Mouse (Mus musculus) forebrain, embryonic 12.5 days (tissue): ENCODE measurements around the gene Cpne8. TPM values are rescaled to one million over a fixed set of nuclear protein-coding genes. Genes with fewer than 3 reads are reported as not detected.
"Not testable (repeated sequence)": the region's sequence is repeated elsewhere in the genome, so short reads cannot be mapped to it uniquely, and the experiment has no call there.

Experiments
- ATAC-seq: fragments of 200-750 bp; cut with Nextera tagmentation; 2 replicates; pipeline ENCODE4 v1.8.0; 2017; ENCODE audit warnings: moderate TSS enrichment; ENCODE audit not compliant: low FRiP score
- H3K27ac ChIP-seq: fragments of 300-500 bp; sonication (generic); 2 replicates; pipeline ENCODE4 v1.5.1; 2016; ENCODE audit warnings: mild to moderate bottlenecking
- H3K27me3 ChIP-seq: fragments of 300-500 bp; sonication (generic); 2 replicates; pipeline ENCODE4 v1.6.1; 2016; ENCODE audit warnings: mild to moderate bottlenecking
- H3K36me3 ChIP-seq: fragments of 300-500 bp; sonication (generic); replicated peaks from 2 replicates; pipeline ENCODE4 v1.6.1; 2016; ENCODE audit warnings: mild to moderate bottlenecking
- H3K4me1 ChIP-seq: fragments of 300-500 bp; sonication (generic); 2 replicates; pipeline ENCODE4 v1.6.1; 2016
- H3K4me2 ChIP-seq: fragments of 300-500 bp; sonication (generic); 2 replicates; pipeline ENCODE4 v1.6.1; 2016; ENCODE audit warnings: mild to moderate bottlenecking, moderate library complexity
- H3K4me3 ChIP-seq: fragments of 300-500 bp; sonication (generic); replicated peaks from 2 replicates; pipeline ENCODE4 v1.5.1; 2016; ENCODE audit warnings: mild to moderate bottlenecking
- H3K9ac ChIP-seq: fragments of 300-500 bp; sonication (generic); 2 replicates; pipeline ENCODE4 v1.6.1; 2016; ENCODE audit warnings: mild to moderate bottlenecking
- H3K9me3 ChIP-seq: fragments of 300-500 bp; sonication (generic); 2 replicates; pipeline ENCODE4 v1.6.1; 2016
- WGBS: fragments of 180-500 bp; shearing (Covaris S2); methylation state at CpG from one replicate; pipeline ENCODE4 v1.1.7; 2016; 5-methylcytosine and 5-hydroxymethylcytosine counted together
- polyA plus RNA-seq: library from polyadenylated mRNA; unstranded; fragments of >200 nt; fragmentation: Nextera tagmentation; extraction: Ambion mirVana; gene quantifications from 2 replicates; pipeline ENCODE4 v1.2.1, GENCODE M21; 2016

Gene Cpne8
- polyA plus RNA-seq, 1 experiment from 2014 or later = 4.4 TPM

- no peak overlapping the region for H3K27ac ChIP-seq
- no peak overlapping the region for H3K4me3 ChIP-seq
- no peaks in the 10 kb centered on the region for H3K9me3 ChIP-seq
- no peaks in the 10 kb centered on the region for H3K4me1 ChIP-seq
- H3K9ac ChIP-seq = no peak overlapping the region
- ATAC-seq = no peak
- WGBS = 93% methylated on average over 3 of the region's 3 CpGs
- no peak overlapping the region for H3K4me2 ChIP-seq
- no peaks in the 10 kb centered on the region for H3K36me3 ChIP-seq
- no peaks in the 10 kb centered on the region for H3K27me3 ChIP-seq
Measured at GRCm38 (mm10) chr15:90660723-90661122, 18.5 kb downstream of the Cpne8 start.

- no peak overlapping the region for H3K4me3 ChIP-seq
- H3K4me2 ChIP-seq = no peak overlapping the region
- ATAC-seq = no peak
- no peak overlapping the region for H3K27ac ChIP-seq
- no peak overlapping the region for H3K9ac ChIP-seq
- H3K36me3 ChIP-seq = no peaks in the 10 kb centered on the region
- no peaks in the 10 kb centered on the region for H3K9me3 ChIP-seq
- no peaks in the 10 kb centered on the region for H3K4me1 ChIP-seq
- WGBS = 82% methylated on average over 2 of the region's 2 CpGs
- no peaks in the 10 kb centered on the region for H3K27me3 ChIP-seq
Measured at GRCm38 (mm10) chr15:90658053-90658452, 21.2 kb downstream of the Cpne8 start.

GRCm38 (mm10) chr15:90656521-90656920 is 22.7 kb downstream of the Cpne8 start:
- no peaks in the 10 kb centered on the region for H3K36me3 ChIP-seq
- H3K9ac ChIP-seq = no peak overlapping the region
- H3K4me3 ChIP-seq = no peak overlapping the region
- 90% methylated on average over 8 of the region's 8 CpGs for WGBS
- no peak overlapping the region for H3K27ac ChIP-seq
- no peaks in the 10 kb centered on the region for H3K4me1 ChIP-seq
- H3K9me3 ChIP-seq = no peaks in the 10 kb centered on the region
- H3K27me3 ChIP-seq = no peaks in the 10 kb centered on the region
- no peak overlapping the region for H3K4me2 ChIP-seq
- no peak for ATAC-seq

- H3K4me3 ChIP-seq = no peak overlapping the region
- H3K27ac ChIP-seq = no peak overlapping the region
- H3K9me3 ChIP-seq = peaks cover 4% of the 10 kb centered on the region; the same call in 1 of the 2 replicates
- H3K4me2 ChIP-seq = no peak overlapping the region
- no peak for ATAC-seq
- no peak overlapping the region for H3K9ac ChIP-seq
- no peaks in the 10 kb centered on the region for H3K27me3 ChIP-seq
- WGBS = 92% methylated on average over 5 of the region's 5 CpGs
- H3K36me3 ChIP-seq = no peaks in the 10 kb centered on the region
- no peaks in the 10 kb centered on the region for H3K4me1 ChIP-seq
Measured at GRCm38 (mm10) chr15:90647011-90647577, 32.1 kb downstream of the Cpne8 start.

GRCm38 (mm10) chr15:90646326-90646725 is 32.9 kb downstream of the Cpne8 start:
- Histone ChIP-seq H3K4me1 (no peaks in the 10 kb centered on the region), H3K27me3 (no peaks in the 10 kb centered on the region), H3K4me3 (no peak overlapping the region), H3K9me3 (peaks cover 4% of the 10 kb centered on the region; the same call in 1 of the 2 replicates), H3K27ac (no peak overlapping the region), H3K36me3 (no peaks in the 10 kb centered on the region), H3K9ac (no peak overlapping the region), H3K4me2 (no peak overlapping the region)
- WGBS = 40% methylated on average over 4 of the region's 4 CpGs
- ATAC-seq = no peak

DNA sequence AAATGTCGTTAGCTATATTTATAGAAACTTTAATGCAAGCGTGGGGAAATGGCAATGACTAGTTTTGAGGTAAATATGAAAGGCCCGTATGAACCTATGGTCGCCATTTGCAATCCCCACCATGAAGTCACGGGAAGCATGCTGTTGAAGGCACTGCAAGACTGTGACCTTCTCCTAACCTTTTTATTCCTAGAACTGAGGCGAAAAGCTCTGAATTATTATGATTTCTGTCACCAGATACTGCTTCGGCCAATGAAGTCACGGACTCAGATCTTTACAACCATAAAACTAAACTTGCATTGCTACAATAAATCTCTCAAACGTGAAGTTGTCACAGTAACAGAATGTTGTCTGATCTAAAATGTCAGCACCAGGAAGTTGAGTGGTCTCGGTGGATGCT is 33.4 kb downstream of the Cpne8 start:
- no peak for ATAC-seq
- 89% methylated on average over 10 of the region's 10 CpGs for WGBS
- Histone ChIP-seq H3K4me3 (no peak overlapping the region), H3K27ac (no peak overlapping the region), H3K36me3 (no peaks in the 10 kb centered on the region), H3K4me2 (no peak overlapping the region), H3K9me3 (peaks cover 4% of the 10 kb centered on the region; the same call in 1 of the 2 replicates), H3K9ac (no peak overlapping the region), H3K27me3 (no peaks in the 10 kb centered on the region), H3K4me1 (no peaks in the 10 kb centered on the region)

GRCm38 (mm10) chr15:90624201-90624600 is 55.0 kb downstream of the Cpne8 start:
- no peaks in the 10 kb centered on the region for H3K4me1 ChIP-seq
- 86% methylated on average over 5 of the region's 5 CpGs for WGBS
- H3K36me3 ChIP-seq = no peaks in the 10 kb centered on the region
- no peaks in the 10 kb centered on the region for H3K27me3 ChIP-seq
- no peak overlapping the region for H3K4me3 ChIP-seq
- H3K4me2 ChIP-seq = no peak overlapping the region
- no peak for ATAC-seq
- H3K27ac ChIP-seq = no peak overlapping the region
- no peak overlapping the region for H3K9ac ChIP-seq
- H3K9me3 ChIP-seq = no peaks in the 10 kb centered on the region

GRCm38 (mm10) chr15:90622005-90622404 is 57.2 kb downstream of the Cpne8 start:
- Histone ChIP-seq H3K9me3 (no peaks in the 10 kb centered on the region), H3K4me1 (no peaks in the 10 kb centered on the region), H3K36me3 (no peaks in the 10 kb centered on the region), H3K4me3 (no peak overlapping the region), H3K27ac (no peak overlapping the region), H3K9ac (no peak overlapping the region), H3K4me2 (no peak overlapping the region), H3K27me3 (no peaks in the 10 kb centered on the region)
- WGBS = 95% methylated on average over 3 of the region's 3 CpGs
- no peak for ATAC-seq

DNA sequence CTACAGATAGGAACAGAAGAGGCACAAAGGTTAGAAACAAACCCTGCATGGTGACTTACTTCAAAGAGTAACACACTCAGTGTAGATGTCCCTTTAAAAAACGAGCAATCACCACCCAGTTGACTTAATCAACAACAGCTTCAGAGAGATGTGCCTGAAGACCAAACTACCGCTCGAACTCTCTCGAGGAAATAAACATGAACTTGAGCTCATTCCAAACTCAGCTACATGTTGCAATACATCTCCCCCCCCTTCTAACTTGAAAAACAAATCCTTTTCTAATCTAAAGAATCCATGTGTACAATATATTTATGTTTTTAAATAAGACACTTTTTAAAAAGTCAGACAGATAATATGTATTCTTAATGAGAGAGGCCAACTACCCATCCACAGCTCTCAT is 59.5 kb downstream of the Cpne8 start:
- no peak overlapping the region for H3K4me3 ChIP-seq
- no peaks in the 10 kb centered on the region for H3K36me3 ChIP-seq
- no peak overlapping the region for H3K9ac ChIP-seq
- H3K27ac ChIP-seq = no peak overlapping the region
- 87% methylated on average over 4 of the region's 4 CpGs for WGBS
- H3K27me3 ChIP-seq = no peaks in the 10 kb centered on the region
- H3K4me1 ChIP-seq = no peaks in the 10 kb centered on the region
- H3K4me2 ChIP-seq = no peak overlapping the region
- ATAC-seq = no peak
- H3K9me3 ChIP-seq = no peaks in the 10 kb centered on the region

- no peak overlapping the region for H3K27ac ChIP-seq
- H3K4me2 ChIP-seq = no peak overlapping the region
- 83% methylated on average over 8 of the region's 8 CpGs for WGBS
- no peaks in the 10 kb centered on the region for H3K27me3 ChIP-seq
- H3K4me1 ChIP-seq = no peaks in the 10 kb centered on the region
- ATAC-seq = no peak
- no peak overlapping the region for H3K9ac ChIP-seq
- no peak overlapping the region for H3K4me3 ChIP-seq
- no peaks in the 10 kb centered on the region for H3K9me3 ChIP-seq
- H3K36me3 ChIP-seq = no peaks in the 10 kb centered on the region
Measured at GRCm38 (mm10) chr15:90616116-90616798, 63.0 kb downstream of the Cpne8 start.

DNA sequence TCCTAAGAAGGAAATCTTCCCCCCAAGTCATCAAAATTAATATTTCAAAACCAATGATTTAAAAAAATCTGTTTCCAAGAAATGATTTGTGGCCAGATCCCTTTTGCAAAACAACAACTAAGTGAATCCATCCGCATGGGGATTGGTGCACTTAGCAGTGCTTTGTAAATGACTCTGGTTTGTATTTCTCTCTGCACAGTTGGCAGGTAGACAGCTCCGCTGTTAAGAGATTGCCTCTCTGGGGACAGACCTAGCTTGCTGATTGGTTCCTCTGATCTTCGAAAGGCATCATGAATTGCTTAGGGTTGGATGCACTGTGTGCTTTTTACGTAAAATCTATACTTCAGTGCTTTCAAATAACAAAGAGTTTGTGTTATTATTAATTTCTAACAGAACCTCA is 68.5 kb downstream of the Cpne8 start:
- H3K4me3 ChIP-seq, ATAC-seq, H3K9me3 ChIP-seq, H3K27ac ChIP-seq, H3K9ac ChIP-seq, H3K36me3 ChIP-seq, H3K4me1 ChIP-seq, H3K27me3 ChIP-seq, H3K4me2 ChIP-seq: not testable (repeated sequence)
- WGBS = 89% methylated on average over 4 of the region's 4 CpGs

DNA sequence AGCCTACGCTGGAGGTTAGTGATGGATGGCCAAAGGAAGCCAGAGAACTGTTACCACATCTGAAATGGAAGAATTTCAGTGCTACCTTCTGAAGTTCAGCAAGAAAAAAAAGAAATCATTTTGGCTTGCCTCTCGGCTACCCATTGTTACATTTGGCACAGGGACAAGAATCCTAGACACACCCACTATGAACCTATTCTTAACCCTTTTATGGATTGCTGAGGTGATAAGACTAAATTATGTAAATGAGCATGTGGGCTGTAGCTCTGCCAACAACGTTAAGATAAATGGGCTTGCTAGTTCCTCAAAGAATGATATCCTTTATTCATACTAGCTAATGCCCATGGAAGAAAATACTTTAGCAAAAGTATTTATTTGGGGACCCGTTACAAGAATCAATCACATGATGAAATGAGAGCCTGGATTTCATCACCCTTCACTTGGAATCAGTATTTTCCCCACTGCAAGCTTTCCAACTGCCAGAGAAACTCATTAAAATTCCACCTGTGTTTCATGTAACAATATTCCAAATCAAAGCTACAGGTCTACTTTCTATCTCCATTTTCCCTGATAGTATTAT is 69.3 kb downstream of the Cpne8 start:
- Histone ChIP-seq H3K4me3 (no peak overlapping the region), H3K4me1 (no peaks in the 10 kb centered on the region), H3K4me2 (no peak overlapping the region), H3K36me3 (no peaks in the 10 kb centered on the region), H3K9me3 (no peaks in the 10 kb centered on the region), H3K27me3 (no peaks in the 10 kb centered on the region), H3K9ac (no peak overlapping the region), H3K27ac (no peak overlapping the region)
- 59% methylated on average over 4 of the region's 4 CpGs for WGBS
- ATAC-seq = no peak

- no peak for ATAC-seq
- Histone ChIP-seq H3K36me3 (no peaks in the 10 kb centered on the region), H3K27me3 (no peaks in the 10 kb centered on the region), H3K4me1 (no peaks in the 10 kb centered on the region), H3K27ac (no peak overlapping the region), H3K9me3 (no peaks in the 10 kb centered on the region), H3K4me3 (no peak overlapping the region), H3K4me2 (no peak overlapping the region), H3K9ac (no peak overlapping the region)
- 85% methylated on average over 3 of the region's 3 CpGs for WGBS
Measured at GRCm38 (mm10) chr15:90608368-90608767, 70.9 kb downstream of the Cpne8 start.
